In the genomic region with DNA sequence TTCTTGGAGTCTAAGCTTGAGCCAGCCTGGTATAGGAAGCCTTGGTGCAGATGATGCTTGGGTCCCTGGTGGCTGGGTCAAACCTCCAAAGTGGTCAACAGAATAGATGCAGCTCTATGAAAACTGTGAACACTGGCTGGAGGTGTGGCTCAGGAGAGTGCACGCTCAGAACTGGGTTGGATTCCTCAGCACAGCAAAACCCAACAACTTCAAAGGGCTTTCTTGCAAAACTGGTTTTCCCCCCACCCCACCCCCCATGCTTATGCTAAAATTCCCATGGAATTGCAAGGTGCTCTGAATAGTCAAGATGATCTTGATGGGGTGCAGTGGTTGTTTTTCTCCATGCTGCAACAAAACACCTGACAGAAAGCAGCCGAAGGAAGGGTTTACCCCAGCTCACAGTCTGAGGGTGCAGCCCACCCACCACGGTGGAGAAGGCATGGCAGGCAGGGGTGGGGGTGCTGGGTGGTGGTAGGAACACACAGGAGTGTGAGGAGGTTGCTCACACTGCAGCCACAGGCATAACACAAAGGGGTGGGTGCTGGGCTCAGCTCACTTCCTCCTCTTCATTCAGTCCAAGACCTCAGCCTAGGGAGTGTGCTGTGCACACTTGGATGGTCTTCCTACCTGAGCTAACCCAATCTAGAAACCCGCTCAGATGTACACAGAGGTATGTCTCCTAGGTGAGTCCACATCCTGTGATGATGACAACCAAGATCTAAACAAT, we compare ENCODE assay signal across 17 mouse cellular contexts.
A peak's percentile ranks its signal among the peaks of the same experiment; 100 is the strongest.
DNase-seq lines count a peak whose midpoint lies in the region; ATAC-seq and TF ChIP-seq lines count a peak whose summit lies in the region.
"Had no signal": no experiment of that assay in that cellular context is flagged by ENCODE, and none has a peak within 500 bp of the region (broad histone marks: within the 10 kb centered on the region; RNA-seq: fewer than 3 reads in every experiment).

No protein-coding gene starts in this region.

- H3K27me3 ChIP-seq in intestine, embryonic 16.5 days (replicated peaks; ENCODE audit: control insufficient read depth, insufficient read depth, low read length), result no peaks in the 10 kb centered on the region
- H3K27me3 ChIP-seq in intestine, postnatal 0 days (replicated peaks; ENCODE audit: control insufficient read depth, insufficient read depth, low read length), result no peaks in the 10 kb centered on the region
- no peaks in the 10 kb centered on the region for H3K27me3 ChIP-seq in midbrain, embryonic 11.5 days (ENCODE audit: control insufficient read depth, insufficient read depth, low read length)
- no peaks in the 10 kb centered on the region for H3K27me3 ChIP-seq in midbrain, embryonic 10.5 days (ENCODE audit: low read depth, poor library complexity, severe bottlenecking)
- no peaks in the 10 kb centered on the region for H3K27me3 ChIP-seq in embryonic facial prominence, embryonic 15.5 days
- H3K27me3 ChIP-seq: hindbrain, embryonic 13.5 days had no signal

- H3K4me2 ChIP-seq in intestine, embryonic 16.5 days (ENCODE audit: low read depth, low read length), result no peak overlapping the region
- H3K4me2 ChIP-seq in intestine, postnatal 0 days (replicated peaks; ENCODE audit: low read depth), result no peak overlapping the region
- no peak overlapping the region for H3K4me2 ChIP-seq in midbrain, embryonic 11.5 days
- H3K4me2 ChIP-seq in embryonic facial prominence, embryonic 15.5 days (replicated peaks), result no peak overlapping the region
- H3K4me2 ChIP-seq: hindbrain, embryonic 13.5 days had no signal

- 0 out of 2 replicates have a peak, but pooled peaks have one; percentile 21 for ATAC-seq in intestine, embryonic 16.5 days
- ATAC-seq in intestine, postnatal 0 days, result no peak
- ATAC-seq in midbrain, embryonic 11.5 days (ENCODE audit: low FRiP score), result no peak
- 0 out of 2 replicates have a peak, but pooled peaks have one; percentile 4 for ATAC-seq in embryonic facial prominence, embryonic 15.5 days (ENCODE audit: insufficient number of reproducible peaks, low FRiP score, low TSS enrichment, low read depth)
- ATAC-seq: forebrain, embryonic 14.5 days had no signal

- WGBS in intestine, embryonic 16.5 days, result 57% methylated on average over 4 of the region's 4 CpGs
- 63% methylated on average over 4 of the region's 4 CpGs for WGBS in intestine, postnatal 0 days
- 72% methylated on average over 4 of the region's 4 CpGs for WGBS in midbrain, embryonic 11.5 days
- WGBS in midbrain, embryonic 10.5 days, result 72% methylated on average over 4 of the region's 4 CpGs
- WGBS in embryonic facial prominence, embryonic 15.5 days, result 59% methylated on average over 4 of the region's 4 CpGs

- H3K4me1 ChIP-seq in intestine, embryonic 16.5 days (ENCODE audit: control insufficient read depth, insufficient read depth, low read length), result 0 out of 2 replicates have a peak, but pooled peaks cover 7% of the 10 kb centered on the region
- no peaks in the 10 kb centered on the region for H3K4me1 ChIP-seq in intestine, postnatal 0 days (replicated peaks; ENCODE audit: control insufficient read depth, insufficient read depth, low read length)
- H3K4me1 ChIP-seq in midbrain, embryonic 11.5 days (ENCODE audit: control insufficient read depth, insufficient read depth, low read length), result no peaks in the 10 kb centered on the region
- H3K4me1 ChIP-seq in midbrain, embryonic 10.5 days, result peaks cover 7% of the 10 kb centered on the region
- H3K4me1 ChIP-seq in embryonic facial prominence, embryonic 15.5 days, result peaks cover 49% of the 10 kb centered on the region

- no peaks in the 10 kb centered on the region for H3K36me3 ChIP-seq in intestine, embryonic 16.5 days (ENCODE audit: control insufficient read depth, insufficient read depth, low read length)
- H3K36me3 ChIP-seq in intestine, postnatal 0 days (ENCODE audit: control insufficient read depth, insufficient read depth), result no peaks in the 10 kb centered on the region
- H3K36me3 ChIP-seq in midbrain, embryonic 11.5 days (ENCODE audit: control insufficient read depth, insufficient read depth, low read length), result no peaks in the 10 kb centered on the region
- H3K36me3 ChIP-seq in midbrain, embryonic 10.5 days, result 0 out of 2 replicates have a peak, but pooled peaks cover 10% of the 10 kb centered on the region
- no peaks in the 10 kb centered on the region for H3K36me3 ChIP-seq in embryonic facial prominence, embryonic 15.5 days
- H3K36me3 ChIP-seq: hindbrain, embryonic 13.5 days had no signal

- no peak overlapping the region for H3K9ac ChIP-seq in intestine, embryonic 16.5 days (ENCODE audit: low read depth, low read length)
- no peak overlapping the region for H3K9ac ChIP-seq in intestine, postnatal 0 days (ENCODE audit: low read depth, low read length)
- H3K9ac ChIP-seq in midbrain, embryonic 11.5 days (ENCODE audit: low read length), result no peak overlapping the region
- no peak overlapping the region for H3K9ac ChIP-seq in embryonic facial prominence, embryonic 15.5 days
- H3K9ac ChIP-seq: hindbrain, embryonic 13.5 days had no signal

- no peaks in the 10 kb centered on the region for H3K9me3 ChIP-seq in intestine, embryonic 16.5 days (ENCODE audit: control insufficient read depth, low read length)
- no peaks in the 10 kb centered on the region for H3K9me3 ChIP-seq in intestine, postnatal 0 days (ENCODE audit: control insufficient read depth)
- no peaks in the 10 kb centered on the region for H3K9me3 ChIP-seq in midbrain, embryonic 11.5 days (ENCODE audit: control insufficient read depth, low read length)
- no peaks in the 10 kb centered on the region for H3K9me3 ChIP-seq in midbrain, embryonic 10.5 days (replicated peaks)
- no peaks in the 10 kb centered on the region for H3K9me3 ChIP-seq in embryonic facial prominence, embryonic 15.5 days (replicated peaks)
- H3K9me3 ChIP-seq: hindbrain, embryonic 13.5 days had no signal

- peak; percentile 51 for DNase-seq in midbrain, embryonic 11.5 days (ENCODE audit: low spot score, missing footprints)
- no peak for DNase-seq in midbrain, embryonic 10.5 days (ENCODE audit: low spot score)
- no peak for DNase-seq in gastrocnemius, postnatal 36 days
- DNase-seq in Muller cell, postnatal 12 days (ENCODE audit: inconsistent ontology term), result no peak
- DNase-seq: adrenal gland, adult 2 months; cerebellum, adult 11-12 months; heart, adult 11 months; kidney, adult 2 months; liver; lung, adult 18-20 months; right cerebral cortex, adult 18-20 months had no signal

- no peak for TF ChIP-seq CTCF in intestine, postnatal 0 days (IDR thresholded peaks at IDR 0.05; ENCODE audit: low read depth)

- H3K27ac ChIP-seq in intestine, embryonic 16.5 days (ENCODE audit: low read length), result no peak overlapping the region
- no peak overlapping the region for H3K27ac ChIP-seq in intestine, postnatal 0 days (ENCODE audit: low read depth, low read length)
- H3K27ac ChIP-seq in midbrain, embryonic 11.5 days (ENCODE audit: low read depth, low read length), result no peak overlapping the region
- no peak overlapping the region for H3K27ac ChIP-seq in midbrain, embryonic 10.5 days (replicated peaks)
- H3K27ac ChIP-seq in embryonic facial prominence, embryonic 15.5 days (replicated peaks), result peak overlapping the region; percentile 45; the same call in 1 of the 2 replicates
- H3K27ac ChIP-seq: hindbrain, embryonic 13.5 days had no signal

- intact Hi-C loops in gastrocnemius, postnatal 36 days (cut with DNase I), result no loop called here

- H3K4me3 ChIP-seq in intestine, embryonic 16.5 days (ENCODE audit: low read length), result no peak overlapping the region
- no peak overlapping the region for H3K4me3 ChIP-seq in intestine, postnatal 0 days (ENCODE audit: low read depth, low read length)
- no peak overlapping the region for H3K4me3 ChIP-seq in midbrain, embryonic 11.5 days (ENCODE audit: low read depth, low read length)
- no peak overlapping the region for H3K4me3 ChIP-seq in midbrain, embryonic 10.5 days
- no peak overlapping the region for H3K4me3 ChIP-seq in embryonic facial prominence, embryonic 15.5 days (replicated peaks)
- H3K4me3 ChIP-seq: hindbrain, embryonic 13.5 days; myocyte had no signal

Comparison
In these comparisons a context has a peak if more than half of its experiments do, and no peak if none do; other contexts are left out.
1. ATAC-seq: peak in intestine, embryonic 16.5 days (single experiment) and embryonic facial prominence, embryonic 15.5 days (single experiment); none in intestine, postnatal 0 days (single experiment) and midbrain, embryonic 11.5 days (single experiment).